Mouse (Mus musculus): ENCODE results near the gene Kdm1a. TPM values are rescaled to one million over a fixed set of nuclear protein-coding genes. Genes with fewer than 3 reads are reported as not detected.
A peak's percentile ranks its signal among the peaks of the same experiment; 100 is the strongest.

Gene Kdm1a
- total and polyA plus RNA-seq, 2 experiments from 2014 or later, result 51.9 to 216 TPM

DNA sequence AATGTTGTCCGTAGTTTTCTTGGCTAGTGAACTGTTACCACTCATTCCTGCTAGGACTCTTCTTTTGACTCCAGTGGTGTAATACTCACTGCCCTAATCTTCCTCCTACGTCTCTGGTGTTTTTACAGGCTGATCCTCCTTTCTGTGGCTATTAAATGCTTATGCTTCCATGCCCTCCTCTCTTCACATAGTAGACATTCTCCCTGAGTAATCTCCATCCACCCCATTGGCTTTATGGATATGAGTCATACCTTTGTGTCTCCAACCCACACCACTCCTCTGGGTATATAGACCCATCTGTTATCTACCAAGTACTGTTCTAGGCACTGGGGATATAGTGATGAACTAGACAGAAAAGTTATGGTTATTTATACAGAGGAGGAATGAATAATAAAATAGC is 84.4 kb downstream of the Kdm1a start:
- Histone ChIP-seq H3K27me3 (ENCODE audit: insufficient read depth, low read length) (no peaks in the 10 kb centered on the region), H3K27ac (ENCODE audit: low read depth, low read length) (no peak overlapping the region), H3K9ac (no peak overlapping the region), H3K4me3 (ENCODE audit: low read depth, low read length) (no peak overlapping the region), H3K4me2 (ENCODE audit: low read depth) (no peak overlapping the region), H3K9me3 (ENCODE audit: low read length) (no peaks in the 10 kb centered on the region), H3K4me1 (ENCODE audit: insufficient read depth) (no peaks in the 10 kb centered on the region), H3K36me3 (ENCODE audit: insufficient read depth) (no peaks in the 10 kb centered on the region)
- TF ChIP-seq CTCF (IDR thresholded peaks at IDR 0.05; ENCODE audit: low read depth), result no peak
- 84% methylated on average over 2 of the region's 2 CpGs for WGBS
- ATAC-seq (no peak), DNase-seq (no peak)

DNA sequence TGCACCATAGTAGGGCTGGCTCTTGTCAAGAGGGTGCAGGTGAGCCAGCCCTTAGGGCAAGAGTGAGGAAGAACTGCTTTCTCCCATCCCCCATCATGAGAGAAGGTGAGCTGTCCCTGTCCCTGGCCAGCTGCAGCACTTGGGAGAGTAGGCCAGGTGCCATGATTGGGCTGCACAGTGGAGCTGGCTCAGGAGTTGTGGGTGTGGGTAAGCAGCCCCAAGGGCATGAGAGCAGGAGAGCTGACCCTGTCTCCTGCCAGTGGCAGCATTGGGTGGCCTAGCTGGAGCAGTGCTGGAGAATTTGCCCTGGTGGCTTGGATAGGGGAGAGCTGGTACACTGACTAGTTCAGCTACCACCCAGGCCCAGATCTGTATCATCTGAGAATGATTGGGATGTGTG is 89.6 kb downstream of the Kdm1a start:
- no peak for DNase-seq
- Histone ChIP-seq H3K9me3 (ENCODE audit: low read length) (no peaks in the 10 kb centered on the region), H3K4me3 (ENCODE audit: low read depth, low read length) (no peak overlapping the region), H3K4me2 (ENCODE audit: low read depth) (no peak overlapping the region), H3K36me3 (ENCODE audit: insufficient read depth) (no peaks in the 10 kb centered on the region), H3K27ac (ENCODE audit: low read depth, low read length) (no peak overlapping the region), H3K9ac (no peak overlapping the region), H3K4me1 (ENCODE audit: insufficient read depth) (no peaks in the 10 kb centered on the region), H3K27me3 (ENCODE audit: insufficient read depth, low read length) (no peaks in the 10 kb centered on the region)
- no peak for TF ChIP-seq CTCF (IDR thresholded peaks at IDR 0.05; ENCODE audit: low read depth)
- no peak for ATAC-seq

DNA sequence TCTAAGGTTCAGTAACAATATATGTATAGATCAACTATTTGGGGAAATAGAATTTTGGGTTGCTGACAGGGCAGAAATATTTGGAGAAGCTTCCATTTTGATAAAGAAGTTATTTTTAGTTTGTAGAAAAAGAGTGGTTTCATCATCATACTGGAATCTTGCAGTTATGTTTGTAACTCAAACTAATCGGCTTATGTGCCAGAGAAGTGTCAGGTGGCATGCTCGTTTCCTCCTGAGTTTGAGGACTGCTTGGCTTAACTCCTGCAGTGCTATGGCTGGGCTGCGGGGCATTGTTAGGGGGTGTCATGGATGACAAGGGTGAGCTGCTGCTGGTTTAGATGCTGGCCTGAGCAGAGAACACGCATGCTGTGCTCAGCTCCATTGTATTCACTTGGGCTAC is 90.8 kb downstream of the Kdm1a start:
- Histone ChIP-seq H3K9ac (no peak overlapping the region), H3K27me3 (ENCODE audit: insufficient read depth, low read length) (no peaks in the 10 kb centered on the region), H3K36me3 (ENCODE audit: insufficient read depth) (no peaks in the 10 kb centered on the region), H3K9me3 (ENCODE audit: low read length) (no peaks in the 10 kb centered on the region), H3K27ac (ENCODE audit: low read depth, low read length) (no peak overlapping the region), H3K4me2 (ENCODE audit: low read depth) (no peak overlapping the region), H3K4me1 (ENCODE audit: insufficient read depth) (no peaks in the 10 kb centered on the region), H3K4me3 (ENCODE audit: low read depth, low read length) (no peak overlapping the region)
- ATAC-seq (no peak), DNase-seq (no peak)
- no peak for TF ChIP-seq CTCF (IDR thresholded peaks at IDR 0.05; ENCODE audit: low read depth)
- 36% methylated on average over 4 of the region's 4 CpGs for WGBS

DNA sequence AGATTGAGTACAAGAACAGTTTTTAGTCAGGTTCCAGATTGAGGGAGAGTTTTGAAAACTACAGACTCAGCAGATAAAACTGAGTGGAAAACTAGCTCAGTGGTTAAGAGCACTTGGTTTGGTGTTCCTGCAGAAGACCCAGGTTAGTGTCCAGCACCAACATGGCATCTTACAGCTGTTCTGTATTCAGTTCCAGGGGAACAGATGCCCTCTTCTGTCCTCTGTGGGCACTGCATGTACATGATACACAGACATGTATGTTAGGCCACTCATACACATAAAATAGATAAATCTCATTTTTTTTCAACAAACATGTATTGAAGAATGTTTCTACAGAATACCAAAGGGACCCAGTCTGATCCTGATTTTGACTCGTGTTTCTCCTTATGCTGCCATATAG is 92.7 kb downstream of the Kdm1a start:
- H3K4me3 ChIP-seq (ENCODE audit: low read depth, low read length), result no peak overlapping the region
- no peak overlapping the region for H3K4me2 ChIP-seq (ENCODE audit: low read depth)
- H3K36me3 ChIP-seq (ENCODE audit: insufficient read depth), result no peaks in the 10 kb centered on the region
- peak; percentile 33 for TF ChIP-seq CTCF (IDR thresholded peaks at IDR 0.05; ENCODE audit: low read depth)
- no peaks in the 10 kb centered on the region for H3K27me3 ChIP-seq (ENCODE audit: insufficient read depth, low read length)
- WGBS, result 88% methylated on average over 1 of the region's 1 CpGs
- H3K4me1 ChIP-seq (ENCODE audit: insufficient read depth), result no peaks in the 10 kb centered on the region
- ATAC-seq (no peak), DNase-seq (no peak)
- no peak overlapping the region for H3K27ac ChIP-seq (ENCODE audit: low read depth, low read length)
- H3K9ac ChIP-seq, result no peak overlapping the region
- H3K9me3 ChIP-seq (ENCODE audit: low read length), result no peaks in the 10 kb centered on the region

DNA sequence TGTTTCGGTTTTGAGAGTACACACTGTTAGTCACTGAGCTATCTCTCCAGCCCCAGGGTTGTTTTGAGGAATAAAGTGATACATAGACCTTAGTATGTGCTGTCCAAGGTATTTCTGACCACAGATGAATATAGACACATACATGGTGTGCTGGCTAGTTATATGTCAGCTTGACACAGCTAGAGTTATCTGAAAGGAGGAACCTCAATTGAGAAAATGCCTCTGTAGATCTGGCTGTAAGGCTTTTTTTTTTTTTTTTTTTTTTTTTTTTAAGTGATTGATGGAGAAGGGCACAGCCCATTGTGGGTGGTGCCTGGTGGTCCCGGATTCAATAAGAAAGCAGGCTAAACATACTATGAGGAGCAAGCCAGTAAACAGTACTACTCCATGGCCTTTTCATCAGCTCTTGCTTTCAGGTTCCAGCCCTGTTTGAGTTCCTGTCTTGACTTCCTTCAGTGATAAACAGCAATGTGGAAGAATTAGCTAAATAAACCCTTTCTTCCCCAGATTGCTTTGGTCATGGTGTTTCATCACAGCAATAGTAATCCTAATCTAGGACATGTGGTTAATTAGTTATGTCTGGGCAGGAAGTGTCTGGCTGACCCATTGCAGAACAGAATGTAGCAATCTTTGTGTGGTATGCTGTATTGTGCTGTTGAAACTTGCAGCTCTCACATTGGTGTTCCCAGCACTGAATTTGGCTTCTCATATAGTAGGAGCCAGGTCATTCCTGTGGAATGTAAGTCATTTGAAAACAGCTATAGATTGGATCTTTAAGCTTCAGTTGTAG is 96.9 kb downstream of the Kdm1a start:
- ATAC-seq, result no peak
- Histone ChIP-seq H3K27me3 (ENCODE audit: insufficient read depth, low read length) (no peaks in the 10 kb centered on the region), H3K4me2 (ENCODE audit: low read depth) (no peak overlapping the region), H3K4me1 (ENCODE audit: insufficient read depth) (no peaks in the 10 kb centered on the region), H3K9ac (no peak overlapping the region), H3K27ac (ENCODE audit: low read depth, low read length) (no peak overlapping the region), H3K9me3 (ENCODE audit: low read length) (no peaks in the 10 kb centered on the region), H3K36me3 (ENCODE audit: insufficient read depth) (no peaks in the 10 kb centered on the region), H3K4me3 (ENCODE audit: low read depth, low read length) (no peak overlapping the region)
- no peak for TF ChIP-seq CTCF (IDR thresholded peaks at IDR 0.05; ENCODE audit: low read depth)
- WGBS, result 65% methylated on average over 2 of the region's 2 CpGs
- DNase-seq, result no peak

Small RNA genes lying within 50 kb of the gene (microRNA-seq; reads per million reads assigned to microRNA genes)
- gene Gm22180, result 0 reads per million in 2 experiments

Other genes starting within 250 kb of the Kdm1a start
- 2.0 and 2.4 TPM in 2 replicates for gene Htr1d, start 179.2 kb downstream of the Kdm1a start, total RNA-seq (2014; rRNA removed)
- gene Htr1d, start 179.2 kb downstream of the Kdm1a start, polyA plus RNA-seq (2015; fragmentation: Nextera tagmentation; extraction: Ambion mirVana), result 2.4 and 3.1 TPM in 2 replicates
- gene 6030445D17Rik, start 140.5 kb downstream of the Kdm1a start, total RNA-seq (2014; rRNA removed), result 0.23 and 0.29 TPM in 2 replicates
- gene 6030445D17Rik, start 140.5 kb downstream of the Kdm1a start, polyA plus RNA-seq (2015; fragmentation: Nextera tagmentation; extraction: Ambion mirVana), result 0.10 and 0.23 TPM in 2 replicates
- 11.6 and 20.8 TPM in 2 replicates for gene Luzp1, start 133.0 kb downstream of the Kdm1a start, total RNA-seq (2014; rRNA removed)
- 34.8 and 50.0 TPM in 2 replicates for gene Luzp1, start 133.0 kb downstream of the Kdm1a start, polyA plus RNA-seq (2015; fragmentation: Nextera tagmentation; extraction: Ambion mirVana)
- not detected in 2 replicates for gene Tex46, start 7.7 kb upstream of the Kdm1a start, total RNA-seq (2014; rRNA removed)
- gene Tex46, start 7.7 kb upstream of the Kdm1a start, polyA plus RNA-seq (2015; fragmentation: Nextera tagmentation; extraction: Ambion mirVana), result not detected in 2 replicates
- 0.15 and 0.24 TPM in 2 replicates for gene Lactbl1, start 19.9 kb upstream of the Kdm1a start, total RNA-seq (2014; rRNA removed)
- gene Lactbl1, start 19.9 kb upstream of the Kdm1a start, polyA plus RNA-seq (2015; fragmentation: Nextera tagmentation; extraction: Ambion mirVana), result 0.05 and 0.10 TPM in 2 replicates
- gene Ephb2, start 233.3 kb upstream of the Kdm1a start, total RNA-seq (2014; rRNA removed), result 79.9 and 85.6 TPM in 2 replicates
- gene Ephb2, start 233.3 kb upstream of the Kdm1a start, polyA plus RNA-seq (2015; fragmentation: Nextera tagmentation; extraction: Ambion mirVana), result 9.2 and 10.8 TPM in 2 replicates

All from forebrain, postnatal 0 days (tissue).